Mouse (Mus musculus): Measurements from ENCODE around the gene Apbb1ip.

- no peak for TF ChIP-seq CTCF (IDR thresholded peaks at IDR 0.05; ENCODE audit: extremely low read depth, insufficient read depth, low read length)
- no peak for TF ChIP-seq POLR2A (IDR thresholded peaks at IDR 0.05; ENCODE audit: extremely low read depth, insufficient read depth, low read length)
Measured at GRCm38 (mm10) chr2:22784186-22784585, 10.3 kb downstream of the Apbb1ip start.
